Mouse (Mus musculus): ENCODE measurements at regions not wholly inside any gene's neighbourhood (a gene's known extent, or its start where the extent isn't known, plus 50 kb on each side); places are given as distances from the start of the nearest gene placed in this dataset.

- TF ChIP-seq CTCF (IDR thresholded peaks at IDR 0.05; ENCODE audit: insufficient read depth, low read depth, low read length) (no peak), POLR2A (IDR thresholded peaks at IDR 0.05; ENCODE audit: insufficient read depth, low read depth, low read length) (no peak)
These were observed 185.6 kb downstream of the Diras2 start for GRCm38 (mm10) chr13:52345375-52346026.

All from olfactory bulb, adult 2 months (tissue).